Mouse (Mus musculus) CH12.LX (cell line): ENCODE results near the gene Scyl1. TPM values are rescaled to one million over a fixed set of nuclear protein-coding genes. Genes with fewer than 3 reads are reported as not detected.

Source experiments
- DNase-seq: peaks from one replicate; pipeline ENCODE4 v3.0.0-alpha.2; 2013; ENCODE audit errors: extremely low read depth
- H3K27ac ChIP-seq: 2 replicates; pipeline ENCODE4 v1.5.1; 2012; ENCODE audit warnings: low read depth, mild to moderate bottlenecking, control low read depth, moderate library complexity; ENCODE audit not compliant: insufficient read depth
- H3K27me3 ChIP-seq: replicated peaks from 2 replicates; pipeline ENCODE3; 2012; ENCODE audit warnings: inconsistent platforms
- H3K36me3 ChIP-seq, 2 experiments: replicated peaks in 1 of 2; 2 replicates each; pipeline versions ENCODE3 to v1.6.1; 2012; ENCODE audit warnings: inconsistent platforms in 1 of 2, low read length in 1 of 2, mild to moderate bottlenecking in 1 of 2, mixed read lengths in 1 of 2, moderate library complexity in 1 of 2; ENCODE audit not compliant: control insufficient read depth in 1 of 2, insufficient read depth in 1 of 2
- H3K4me1 ChIP-seq, 2 experiments: 2 replicates each; pipeline ENCODE4 v1.6.1; 2012; ENCODE audit warnings: inconsistent platforms in 1 of 2, moderate library complexity in 1 of 2; ENCODE audit not compliant: insufficient read depth in 2 of 2, control insufficient read depth in 1 of 2
- H3K4me2 ChIP-seq: 2 replicates; pipeline ENCODE4 v1.6.1; 2012; ENCODE audit warnings: low read depth, mild to moderate bottlenecking, control low read depth; ENCODE audit not compliant: poor library complexity, insufficient read depth, severe bottlenecking
- H3K4me3 ChIP-seq, 3 experiments: fragments of 150-350 bp in 1 of 3; sonication (generic) in 1 of 3; replicated peaks in 1 of 3; 2 replicates each; pipeline versions ENCODE3 to v1.5.1; 2011 to 2012; ENCODE audit warnings: low read depth in 2 of 3, low read length in 2 of 3, mild to moderate bottlenecking in 2 of 3, moderate library complexity in 2 of 3, control low read depth in 1 of 3, improper control_type of control experiment in 1 of 3, inconsistent platforms in 1 of 3, mixed read lengths in 1 of 3; ENCODE audit not compliant: poor library complexity in 1 of 3
- H3K79me2 ChIP-seq: replicated peaks from 2 replicates; pipeline ENCODE4 v1.6.1; 2012; ENCODE audit warnings: mild to moderate bottlenecking, moderate library complexity; ENCODE audit not compliant: control insufficient read depth, poor library complexity, insufficient read depth, severe bottlenecking; ENCODE audit errors: extremely low read depth
- H3K9ac ChIP-seq: 2 replicates; pipeline ENCODE4 v1.6.1; 2012; ENCODE audit warnings: low read depth, mild to moderate bottlenecking, control low read depth, moderate library complexity; ENCODE audit not compliant: insufficient read depth
- H3K9me3 ChIP-seq: replicated peaks from 2 replicates; pipeline ENCODE3; 2012; ENCODE audit warnings: low read length, inconsistent platforms, mixed read lengths
- CHD2 ChIP-seq: IDR thresholded peaks from 2 replicates; pipeline ENCODE4 v1.6.1; 2011; ENCODE audit warnings: low read length, improper control_type of control experiment
- CTCF ChIP-seq, 2 experiments: IDR thresholded peaks in 1 of 2; conservative IDR thresholded peaks in 1 of 2; 2 replicates each; pipeline ENCODE4 v1.5.1; 2011 to 2012; ENCODE audit warnings: low read depth in 2 of 2, low read length in 2 of 2, improper control_type of control experiment in 1 of 2, inconsistent platforms in 1 of 2, mild to moderate bottlenecking in 1 of 2, moderate library complexity in 1 of 2
- E2F4 ChIP-seq: IDR thresholded peaks from 2 replicates; pipeline ENCODE4 v1.6.1; 2011; ENCODE audit warnings: low read depth, low read length, improper control_type of control experiment; ENCODE audit not compliant: insufficient replicate concordance
- ELF1 ChIP-seq: IDR thresholded peaks from 2 replicates; pipeline ENCODE4 v1.6.1; 2014; ENCODE audit warnings: low read depth, mild to moderate bottlenecking, inconsistent platforms, low read length, improper control_type of control experiment
- EP300 ChIP-seq: IDR thresholded peaks from 2 replicates; pipeline ENCODE4 v1.6.1; 2011; ENCODE audit warnings: low read length, improper control_type of control experiment
- ETS1 ChIP-seq: conservative IDR thresholded peaks from 2 replicates; pipeline ENCODE4 v1.6.1; 2012; ENCODE audit warnings: low read depth, mild to moderate bottlenecking, inconsistent platforms, low read length, improper control_type of control experiment, moderate library complexity
- HCFC1 ChIP-seq: IDR thresholded peaks from 2 replicates; pipeline ENCODE4 v1.6.1; 2012; ENCODE audit warnings: low read depth, mild to moderate bottlenecking, inconsistent platforms, low read length, improper control_type of control experiment
- IRF4 ChIP-seq: IDR thresholded peaks from 2 replicates; pipeline ENCODE4 v1.6.1; 2014; ENCODE audit warnings: low read depth, mild to moderate bottlenecking, inconsistent platforms, low read length, improper control_type of control experiment
- KAT2A ChIP-seq: IDR thresholded peaks from 2 replicates; pipeline ENCODE4 v1.6.1; 2012; ENCODE audit warnings: low read length, improper control_type of control experiment, inconsistent platforms; ENCODE audit not compliant: insufficient replicate concordance
- MAFK ChIP-seq: IDR thresholded peaks from 2 replicates; pipeline ENCODE4 v1.6.1; 2011; ENCODE audit warnings: low read length, improper control_type of control experiment; ENCODE audit not compliant: insufficient replicate concordance
- MAX ChIP-seq: IDR thresholded peaks from 2 replicates; pipeline ENCODE4 v1.6.1; 2011; ENCODE audit warnings: low read length, improper control_type of control experiment
- MAZ ChIP-seq: IDR thresholded peaks from 2 replicates; pipeline ENCODE4 v1.6.1; 2012; ENCODE audit warnings: low read depth, mild to moderate bottlenecking, inconsistent platforms, low read length, improper control_type of control experiment, moderate library complexity
- MEF2A ChIP-seq: IDR thresholded peaks from 2 replicates; pipeline ENCODE4 v1.6.1; 2014; ENCODE audit warnings: low read depth, mild to moderate bottlenecking, inconsistent platforms, low read length, improper control_type of control experiment, borderline replicate concordance
- MXI1 ChIP-seq: IDR thresholded peaks from 2 replicates; pipeline ENCODE4 v1.6.1; 2011; ENCODE audit warnings: mild to moderate bottlenecking, low read depth, low read length, improper control_type of control experiment
- NELFE ChIP-seq: IDR thresholded peaks from 2 replicates; pipeline ENCODE4 v1.6.1; 2011; ENCODE audit warnings: low read depth, low read length, improper control_type of control experiment
- NRF1 ChIP-seq: IDR thresholded peaks from 2 replicates; pipeline ENCODE4 v1.6.1; 2014; ENCODE audit warnings: low read depth, mild to moderate bottlenecking, inconsistent platforms, low read length, improper control_type of control experiment, moderate library complexity
- PAX5 ChIP-seq: IDR thresholded peaks from 2 replicates; pipeline ENCODE4 v1.6.1; 2012; ENCODE audit warnings: low read length, inconsistent platforms, mixed read lengths
- POLR2A ChIP-seq: IDR thresholded peaks from 2 replicates; pipeline ENCODE4 v1.6.1; 2011; ENCODE audit warnings: low read depth, mild to moderate bottlenecking, improper control_type of control experiment, low read length
- SIN3A ChIP-seq: IDR thresholded peaks from 2 replicates; pipeline ENCODE4 v1.6.1; 2012; ENCODE audit warnings: low read length, improper control_type of control experiment, inconsistent platforms
- TCF12 ChIP-seq: IDR thresholded peaks from 2 replicates; pipeline ENCODE4 v1.6.1; 2014; ENCODE audit warnings: low read depth, mild to moderate bottlenecking, inconsistent platforms, low read length, improper control_type of control experiment
- UBTF ChIP-seq: IDR thresholded peaks from 2 replicates; pipeline ENCODE4 v1.6.1; 2012; ENCODE audit warnings: low read depth, mild to moderate bottlenecking, inconsistent platforms, low read length, improper control_type of control experiment, moderate library complexity
- USF2 ChIP-seq: conservative IDR thresholded peaks from 2 replicates; pipeline ENCODE4 v1.6.1; 2011; ENCODE audit warnings: low read depth, low read length, improper control_type of control experiment
- ZC3H11A ChIP-seq: IDR thresholded peaks from 2 replicates; pipeline ENCODE4 v1.6.1; 2012; ENCODE audit warnings: low read depth, mild to moderate bottlenecking, inconsistent platforms, low read length, improper control_type of control experiment
- ZKSCAN1 ChIP-seq: IDR thresholded peaks from 2 replicates; pipeline ENCODE4 v1.6.1; 2012; ENCODE audit warnings: low read depth, inconsistent platforms, low read length, improper control_type of control experiment, borderline replicate concordance
- ZMIZ1 ChIP-seq: IDR thresholded peaks from 2 replicates; pipeline ENCODE4 v1.6.1; 2012; ENCODE audit warnings: low read depth, mild to moderate bottlenecking, inconsistent platforms, low read length, improper control_type of control experiment
- dilution Hi-C: fragments of 300-500 bp; cut with MboI; formaldehyde crosslinking; loops from 2 replicates; pipeline ENCODE4 v1.14.3; 2020; ENCODE audit warnings: low sequenced_read_pairs; ENCODE audit not compliant: extremely low pct_unique_long_range_greater_than_20kb, extremely low pct_ligation_motif_present
- in situ Hi-C: fragments of 300-500 bp; cut with MboI; formaldehyde crosslinking; loops from 3 replicates; pipeline ENCODE4 v1.14.3; 2019; ENCODE audit warnings: low sequenced_read_pairs, low pct_ligation_motif_present, low pct_unique_long_range_greater_than_20kb, mixed read lengths
- polyA plus RNA-seq: library from polyadenylated mRNA; unstranded; fragments of >175 nt; gene quantifications from 2 replicates; pipeline ENCODE4 v1.2.1, GENCODE M21; 2012; ENCODE audit warnings: low read depth; ENCODE audit not compliant: insufficient read length
- total RNA-seq, 2 experiments: library from RNA; depleted of rRNA; stranded (reverse); fragments of 300-350 nt in 1 of 2; fragments of >200 nt in 1 of 2; gene quantifications; 2 replicates each; pipeline ENCODE4 v1.2.3; 2012 to 2014

The Scyl1 gene
- total and polyA plus RNA-seq, 3 experiments: 35.1 to 56.1 (median 49.8) TPM

GRCm38 (mm10) chr19:5742241-5742641 lies 29.0 kb downstream of the Scyl1 start:
- Histone ChIP-seq H3K9me3 (no peaks in the 10 kb centered on the region), H3K4me2 (no peak overlapping the region), H3K27me3 (peaks cover 33% of the 10 kb centered on the region), H3K9ac (no peak overlapping the region), H3K36me3 (no peaks in the 10 kb centered on the region), H3K27ac (no peak overlapping the region), H3K4me1 (peaks cover 17 to 21% of the 10 kb centered on the region in 2 experiments), H3K4me3 (no peak overlapping the region), H3K79me2 (no peaks in the 10 kb centered on the region)
- TF ChIP-seq UBTF: no peak
- TF ChIP-seq ELF1: no peak
- TF ChIP-seq PAX5: no peak
- TF ChIP-seq MXI1: no peak
- TF ChIP-seq ZC3H11A: no peak
- TF ChIP-seq NRF1: no peak
- TF ChIP-seq IRF4: no peak
- no peak for TF ChIP-seq ETS1
- no peak for TF ChIP-seq NELFE
- TF ChIP-seq E2F4: no peak
- TF ChIP-seq EP300: no peak
- TF ChIP-seq TCF12: no peak
- no peak for TF ChIP-seq MAFK
- TF ChIP-seq SIN3A: no peak
- no peak for TF ChIP-seq CTCF (conservative IDR thresholded peaks at IDR 0.05 in 1 of 2, IDR thresholded peaks at IDR 0.05 in 1 of 2; ENCODE audit: low read depth in 2 of 2, low read length in 2 of 2)
- dilution Hi-C loops (no loop called here), in situ Hi-C loops (no loop called here)
- DNase-seq: no peak

DNA sequence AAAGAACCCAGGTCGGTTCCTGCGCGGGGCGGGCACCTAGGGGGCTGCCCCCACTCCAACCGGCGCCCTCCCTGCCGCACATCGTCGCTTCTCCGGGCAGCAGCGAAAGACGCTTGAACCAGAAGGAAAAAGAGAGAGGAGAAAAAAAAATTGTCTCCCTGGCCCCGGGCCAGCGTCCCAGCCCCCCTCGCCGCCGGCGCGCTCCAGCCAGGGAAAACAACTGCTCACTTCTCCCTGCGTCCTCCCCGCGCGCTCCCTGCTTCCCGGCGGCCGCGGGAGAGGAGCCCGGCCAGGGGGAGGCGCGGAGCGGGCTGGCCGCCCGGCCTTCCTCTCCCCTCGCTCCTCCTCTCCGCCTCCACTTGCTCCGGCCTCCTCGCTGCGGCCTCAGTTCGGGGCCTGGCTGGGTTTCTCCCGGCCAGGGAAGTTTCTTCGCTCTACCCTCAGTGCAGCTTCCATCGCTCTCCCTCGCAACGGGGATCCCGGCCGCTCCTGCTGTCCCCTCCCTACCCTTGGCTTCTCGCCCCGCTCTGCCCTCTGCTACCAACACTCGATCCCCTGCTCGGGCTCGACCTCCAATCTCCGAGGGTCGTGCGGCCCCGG lies 29.5 kb downstream of the Scyl1 start:
- H3K4me3 ChIP-seq: no peak overlapping the region
- TF ChIP-seq IRF4: no peak
- TF ChIP-seq CHD2: no peak
- TF ChIP-seq CTCF (conservative IDR thresholded peaks at IDR 0.05 in 1 of 2, IDR thresholded peaks at IDR 0.05 in 1 of 2; ENCODE audit: low read depth in 2 of 2, low read length in 2 of 2): no peak
- no peak for TF ChIP-seq MAZ
- TF ChIP-seq ZC3H11A: no peak
- TF ChIP-seq MAFK: no peak
- no peak for TF ChIP-seq POLR2A
- TF ChIP-seq KAT2A: no peak
- no peak for TF ChIP-seq MEF2A
- TF ChIP-seq TCF12: no peak
- TF ChIP-seq ZKSCAN1: no peak
- TF ChIP-seq USF2: no peak
- TF ChIP-seq MAX: no peak
- TF ChIP-seq ZMIZ1: no peak
- TF ChIP-seq ETS1: no peak
- no peak for TF ChIP-seq UBTF
- TF ChIP-seq E2F4: no peak
- TF ChIP-seq HCFC1: no peak
- no peak for TF ChIP-seq SIN3A
- TF ChIP-seq, all 38 proteins: peak for 0
- Histone ChIP-seq H3K36me3 (no peaks in the 10 kb centered on the region), H3K9ac (no peak overlapping the region), H3K4me1 (peaks cover 13 to 16% of the 10 kb centered on the region in 2 experiments), H3K9me3 (no peaks in the 10 kb centered on the region), H3K79me2 (no peaks in the 10 kb centered on the region), H3K27ac (no peak overlapping the region), H3K4me2 (no peak overlapping the region), H3K27me3 (peaks cover 33% of the 10 kb centered on the region)
- no peak for DNase-seq
- dilution Hi-C loops: no loop called here
- in situ Hi-C loops: no loop called here
